In genomic region chr10:13674304-13675032, GRCm38 (mm10) we compare ENCODE assay signal across 15 mouse cellular contexts.
DNase-seq lines count a peak whose midpoint lies in the region; ATAC-seq lines count a peak whose summit lies in the region.
"Had no signal": no experiment of that assay in that cellular context is flagged by ENCODE, and none has a peak within 500 bp of the region (broad histone marks: within the 10 kb centered on the region; RNA-seq: fewer than 3 reads in every experiment).

No protein-coding gene starts in this region.

- ATAC-seq in frontal cortex, adult (ENCODE audit: low TSS enrichment), result peak; percentile 60

- intact Hi-C loops in left cerebral cortex, postnatal 14 days (cut with DNase I), result no loop called here

- DNase-seq in frontal cortex, postnatal 14 days (ENCODE audit: low spot score in 2 of 2), result no peak
- DNase-seq in left cerebral cortex, postnatal 14 days (ENCODE audit: low spot score in 2 of 2), result peak; percentile 20 to 42
- no peak for DNase-seq in left cerebral cortex, adult 18-20 months (ENCODE audit: low spot score in 2 of 2)
- DNase-seq in right cerebral cortex, postnatal 10 days (ENCODE audit: low spot score in 2 of 2), result peak; percentile 34 to 59
- DNase-seq in right cerebral cortex, postnatal 14 days, result no peak
- no peak for DNase-seq in testis, postnatal 14 days (ENCODE audit: low spot score)
- DNase-seq: adrenal gland, postnatal 25 days; cerebellum, adult 11-12 months; cerebellum, postnatal 14 days; gastrocnemius, adult 2 months; kidney, adult 2 months; layer of hippocampus, adult 9-11 months; right cerebral cortex, postnatal 25 days; spleen, adult 18-20 months had no signal

Comparison
In these comparisons a context has a peak if more than half of its experiments do, and no peak if none do; other contexts are left out.
1. DNase-seq: peak in left cerebral cortex, postnatal 14 days (2 of 2) and right cerebral cortex, postnatal 10 days (2 of 2); none in frontal cortex, postnatal 14 days (0 of 2), left cerebral cortex, adult 18-20 months (0 of 2), right cerebral cortex, postnatal 14 days (single experiment) and testis, postnatal 14 days (single experiment).